Mouse (Mus musculus): ENCODE results near the gene Adm.

The Adm gene

GRCm38 (mm10) chr7:110668756-110669155, 41.3 kb downstream of the Adm start:
- peak; percentile 33 for DNase-seq

GRCm38 (mm10) chr7:110671121-110671680, 43.7 kb downstream of the Adm start:
- DNase-seq = peak; percentile 29
